Mouse (Mus musculus) limb, embryonic 14.5 days (tissue): ENCODE measurements around the gene Olfr638. TPM values are rescaled to one million over a fixed set of nuclear protein-coding genes. Genes with fewer than 3 reads are reported as not detected.

Source experiments
- ATAC-seq: fragments of 200-750 bp; cut with Nextera tagmentation; 2 replicates; pipeline ENCODE4 v1.8.0; 2017; ENCODE audit warnings: low read depth, moderate number of reproducible peaks, moderate TSS enrichment; ENCODE audit not compliant: low FRiP score
- DNase-seq: peaks from one replicate; pipeline ENCODE4 v3.0.0-alpha.2; 2015; ENCODE audit warnings: low spot score
- H3K27ac ChIP-seq: fragments of 300-500 bp; sonication (generic); replicated peaks from 2 replicates; pipeline ENCODE4 v1.5.1; 2014; ENCODE audit warnings: low read depth, mild to moderate bottlenecking, low read length, moderate library complexity, mixed read lengths
- H3K27me3 ChIP-seq: fragments of 300-500 bp; sonication (generic); 2 replicates; pipeline ENCODE4 v1.6.1; 2014; ENCODE audit warnings: low read length, mixed read lengths; ENCODE audit not compliant: control insufficient read depth, insufficient read depth
- H3K36me3 ChIP-seq: fragments of 300-500 bp; sonication (generic); 2 replicates; pipeline ENCODE4 v1.6.1; 2014; ENCODE audit warnings: mild to moderate bottlenecking, low read length, moderate library complexity, mixed read lengths; ENCODE audit not compliant: control insufficient read depth, insufficient read depth
- H3K4me1 ChIP-seq: fragments of 300-500 bp; sonication (generic); 2 replicates; pipeline ENCODE4 v1.6.1; 2014; ENCODE audit warnings: antibody characterized with exemption, low read length, mixed read lengths; ENCODE audit not compliant: control insufficient read depth, insufficient read depth
- H3K4me2 ChIP-seq: fragments of 300-500 bp; sonication (generic); replicated peaks from 2 replicates; pipeline ENCODE4 v1.6.1; 2014; ENCODE audit warnings: low read depth, mild to moderate bottlenecking, low read length, moderate library complexity; ENCODE audit not compliant: severe bottlenecking
- H3K4me3 ChIP-seq: fragments of 300-500 bp; sonication (generic); replicated peaks from 2 replicates; pipeline ENCODE4 v1.5.1; 2014; ENCODE audit warnings: low read length
- H3K9ac ChIP-seq: fragments of 300-500 bp; sonication (generic); 2 replicates; pipeline ENCODE4 v1.6.1; 2014; ENCODE audit warnings: mild to moderate bottlenecking, low read depth, low read length, moderate library complexity; ENCODE audit not compliant: severe bottlenecking
- H3K9me3 ChIP-seq: fragments of 300-500 bp; sonication (generic); 2 replicates; pipeline ENCODE4 v1.6.1; 2016; ENCODE audit warnings: low read length; ENCODE audit not compliant: control insufficient read depth
- POLR2A ChIP-seq: fragments of 200-500 bp; IDR thresholded peaks from 2 replicates; pipeline ENCODE4 v1.8.0; 2012; ENCODE audit warnings: inconsistent platforms, mild to moderate bottlenecking, moderate library complexity, borderline replicate concordance; ENCODE audit not compliant: insufficient read depth, insufficient read length; ENCODE audit errors: extremely low read depth
- WGBS: fragments of 180-500 bp; shearing (Covaris S2); extraction: QIAGEN DNeasy Blood & Tissue Kit; methylation state at CpG from one replicate; pipeline ENCODE4 v1.1.7; 2014; 5-methylcytosine and 5-hydroxymethylcytosine counted together
- polyA plus RNA-seq, 2 experiments: library from polyadenylated mRNA; depleted of rRNA in 1 of 2; stranded (reverse) in 1 of 2; unstranded in 1 of 2; fragments of >200 nt; fragmentation: Nextera tagmentation in 1 of 2; extraction: Ambion mirVana in 1 of 2; gene quantifications; 2 replicates each; pipeline versions ENCODE4 v1.2.1 to v1.2.3; 2012 to 2014

Olfr638 gene
- polyA plus RNA-seq, 2 experiments, result not detected

- H3K27me3 ChIP-seq, result no peaks in the 10 kb centered on the region
- H3K4me3 ChIP-seq, result no peak within 1 kb of the TSS
- ATAC-seq (no peak), DNase-seq (no peak)
- no peak within 1 kb of the TSS for H3K4me2 ChIP-seq
- H3K27ac ChIP-seq, result no peak within 1 kb of the TSS
- WGBS, result 75% methylated on average over 1 of the region's 1 CpGs
- no peak within 1 kb of the TSS for H3K9ac ChIP-seq
- TF ChIP-seq POLR2A, result no peak
- no peaks in the 10 kb centered on the region for H3K4me1 ChIP-seq
- no peaks in the 10 kb centered on the region for H3K9me3 ChIP-seq
- no peaks in the 10 kb centered on the region for H3K36me3 ChIP-seq
These were observed 54.0 kb downstream of the Olfr638 start, which contains the start of gene Olfr642 for GRCm38 (mm10) chr7:104052566-104052965. Gene Olfr642, minus strand, starts transcription at chr7:104052666.

Other genes starting within 250 kb of the Olfr638 start
Only the 30 nearest of the 33 such genes appear.
- gene Olfr68, start 219.0 kb upstream of the Olfr638 start, polyA plus RNA-seq (2012; rRNA removed), result not detected in 2 replicates
- not detected in 2 replicates for gene Olfr68, start 219.0 kb upstream of the Olfr638 start, polyA plus RNA-seq (2014; fragmentation: Nextera tagmentation; extraction: Ambion mirVana)
- gene Olfr67, start 206.9 kb upstream of the Olfr638 start, polyA plus RNA-seq (2012; rRNA removed), result 0.03 TPM in 1 of 2 replicates, not detected in the other
- not detected in 2 replicates for gene Olfr67, start 206.9 kb upstream of the Olfr638 start, polyA plus RNA-seq (2014; fragmentation: Nextera tagmentation; extraction: Ambion mirVana)
- 2,382 and 2,478 TPM in 2 replicates for gene Hbb-bt, start 184.8 kb upstream of the Olfr638 start, polyA plus RNA-seq (2012; rRNA removed)
- gene Hbb-bt, start 184.8 kb upstream of the Olfr638 start, polyA plus RNA-seq (2014; fragmentation: Nextera tagmentation; extraction: Ambion mirVana), result 2,610 and 4,062 TPM in 2 replicates
- 9,008 and 9,822 TPM in 2 replicates for gene Hbb-bs, start 170.7 kb upstream of the Olfr638 start, polyA plus RNA-seq (2012; rRNA removed)
- 6,131 and 9,529 TPM in 2 replicates for gene Hbb-bs, start 170.7 kb upstream of the Olfr638 start, polyA plus RNA-seq (2014; fragmentation: Nextera tagmentation; extraction: Ambion mirVana)
- gene Hbb-bh2, start 158.2 kb upstream of the Olfr638 start, polyA plus RNA-seq (2012; rRNA removed), result not detected in 2 replicates
- not detected in 2 replicates for gene Hbb-bh2, start 158.2 kb upstream of the Olfr638 start, polyA plus RNA-seq (2014; fragmentation: Nextera tagmentation; extraction: Ambion mirVana)
- 12.0 and 13.3 TPM in 2 replicates for gene Hbb-bh1, start 155.6 kb upstream of the Olfr638 start, polyA plus RNA-seq (2012; rRNA removed)
- gene Hbb-bh1, start 155.6 kb upstream of the Olfr638 start, polyA plus RNA-seq (2014; fragmentation: Nextera tagmentation; extraction: Ambion mirVana), result 8.0 and 8.4 TPM in 2 replicates
- gene Hbb-y, start 145.5 kb upstream of the Olfr638 start, polyA plus RNA-seq (2012; rRNA removed), result 702 and 799 TPM in 2 replicates
- 1,395 and 1,439 TPM in 2 replicates for gene Hbb-y, start 145.5 kb upstream of the Olfr638 start, polyA plus RNA-seq (2014; fragmentation: Nextera tagmentation; extraction: Ambion mirVana)
- gene Olfr66, start 112.5 kb upstream of the Olfr638 start, polyA plus RNA-seq (2012; rRNA removed), result not detected in 2 replicates
- gene Olfr66, start 112.5 kb upstream of the Olfr638 start, polyA plus RNA-seq (2014; fragmentation: Nextera tagmentation; extraction: Ambion mirVana), result not detected in 2 replicates
- not detected in 2 replicates for gene Olfr64, start 104.3 kb upstream of the Olfr638 start, polyA plus RNA-seq (2012; rRNA removed)
- not detected in 2 replicates for gene Olfr64, start 104.3 kb upstream of the Olfr638 start, polyA plus RNA-seq (2014; fragmentation: Nextera tagmentation; extraction: Ambion mirVana)
- gene Olfr65, start 95.3 kb upstream of the Olfr638 start, polyA plus RNA-seq (2012; rRNA removed), result not detected in 2 replicates
- not detected in 2 replicates for gene Olfr65, start 95.3 kb upstream of the Olfr638 start, polyA plus RNA-seq (2014; fragmentation: Nextera tagmentation; extraction: Ambion mirVana)
- not detected in 2 replicates for gene Olfr631, start 69.9 kb upstream of the Olfr638 start, polyA plus RNA-seq (2012; rRNA removed)
- gene Olfr631, start 69.9 kb upstream of the Olfr638 start, polyA plus RNA-seq (2014; fragmentation: Nextera tagmentation; extraction: Ambion mirVana), result not detected in 2 replicates
- gene Olfr632, start 64.4 kb upstream of the Olfr638 start, polyA plus RNA-seq (2012; rRNA removed), result not detected in 2 replicates
- not detected in 2 replicates for gene Olfr632, start 64.4 kb upstream of the Olfr638 start, polyA plus RNA-seq (2014; fragmentation: Nextera tagmentation; extraction: Ambion mirVana)
- gene Olfr633, start 54.3 kb upstream of the Olfr638 start, polyA plus RNA-seq (2012; rRNA removed), result not detected in 2 replicates
- not detected in 2 replicates for gene Olfr633, start 54.3 kb upstream of the Olfr638 start, polyA plus RNA-seq (2014; fragmentation: Nextera tagmentation; extraction: Ambion mirVana)
- not detected in 2 replicates for gene Olfr635, start 27.6 kb upstream of the Olfr638 start, polyA plus RNA-seq (2012; rRNA removed)
- gene Olfr635, start 27.6 kb upstream of the Olfr638 start, polyA plus RNA-seq (2014; fragmentation: Nextera tagmentation; extraction: Ambion mirVana), result 0.03 TPM in 1 of 2 replicates, not detected in the other
- not detected in 2 replicates for gene Olfr639, start 18.6 kb downstream of the Olfr638 start, polyA plus RNA-seq (2012; rRNA removed)
- not detected in 2 replicates for gene Olfr639, start 18.6 kb downstream of the Olfr638 start, polyA plus RNA-seq (2014; fragmentation: Nextera tagmentation; extraction: Ambion mirVana)
- gene Olfr640, start 26.8 kb downstream of the Olfr638 start, polyA plus RNA-seq (2012; rRNA removed), result not detected in 2 replicates
- not detected in 2 replicates for gene Olfr640, start 26.8 kb downstream of the Olfr638 start, polyA plus RNA-seq (2014; fragmentation: Nextera tagmentation; extraction: Ambion mirVana)
- gene Olfr641, start 36.7 kb downstream of the Olfr638 start, polyA plus RNA-seq (2012; rRNA removed), result not detected in 2 replicates
- not detected in 2 replicates for gene Olfr641, start 36.7 kb downstream of the Olfr638 start, polyA plus RNA-seq (2014; fragmentation: Nextera tagmentation; extraction: Ambion mirVana)
- not detected in 2 replicates for gene Olfr642, start 53.9 kb downstream of the Olfr638 start, polyA plus RNA-seq (2012; rRNA removed)
- not detected in 2 replicates for gene Olfr642, start 53.9 kb downstream of the Olfr638 start, polyA plus RNA-seq (2014; fragmentation: Nextera tagmentation; extraction: Ambion mirVana)
- 0.03 TPM in 1 of 2 replicates, not detected in the other for gene 4930516K23Rik, start 62.7 kb downstream of the Olfr638 start, polyA plus RNA-seq (2012; rRNA removed)
- gene 4930516K23Rik, start 62.7 kb downstream of the Olfr638 start, polyA plus RNA-seq (2014; fragmentation: Nextera tagmentation; extraction: Ambion mirVana), result not detected in 2 replicates
- gene Olfr644, start 73.1 kb downstream of the Olfr638 start, polyA plus RNA-seq (2012; rRNA removed), result 0.10 TPM in 1 of 2 replicates, not detected in the other
- not detected in 2 replicates for gene Olfr644, start 73.1 kb downstream of the Olfr638 start, polyA plus RNA-seq (2014; fragmentation: Nextera tagmentation; extraction: Ambion mirVana)
- not detected in 2 replicates for gene Olfr645, start 86.7 kb downstream of the Olfr638 start, polyA plus RNA-seq (2012; rRNA removed)
- not detected in 2 replicates for gene Olfr645, start 86.7 kb downstream of the Olfr638 start, polyA plus RNA-seq (2014; fragmentation: Nextera tagmentation; extraction: Ambion mirVana)
- gene Olfr646, start 106.1 kb downstream of the Olfr638 start, polyA plus RNA-seq (2012; rRNA removed), result not detected in 2 replicates
- gene Olfr646, start 106.1 kb downstream of the Olfr638 start, polyA plus RNA-seq (2014; fragmentation: Nextera tagmentation; extraction: Ambion mirVana), result not detected in 2 replicates
- not detected in 2 replicates for gene Ubqln5, start 131.1 kb downstream of the Olfr638 start, polyA plus RNA-seq (2012; rRNA removed)
- gene Ubqln5, start 131.1 kb downstream of the Olfr638 start, polyA plus RNA-seq (2014; fragmentation: Nextera tagmentation; extraction: Ambion mirVana), result not detected in 2 replicates
- not detected in 2 replicates for gene Olfr643, start 138.7 kb downstream of the Olfr638 start, polyA plus RNA-seq (2012; rRNA removed)
- not detected in 2 replicates for gene Olfr643, start 138.7 kb downstream of the Olfr638 start, polyA plus RNA-seq (2014; fragmentation: Nextera tagmentation; extraction: Ambion mirVana)
- not detected in 2 replicates for gene Ubqln3, start 144.5 kb downstream of the Olfr638 start, polyA plus RNA-seq (2012; rRNA removed)
- not detected in 2 replicates for gene Ubqln3, start 144.5 kb downstream of the Olfr638 start, polyA plus RNA-seq (2014; fragmentation: Nextera tagmentation; extraction: Ambion mirVana)
- not detected in 2 replicates for gene Ubqlnl, start 151.8 kb downstream of the Olfr638 start, polyA plus RNA-seq (2012; rRNA removed)
- gene Ubqlnl, start 151.8 kb downstream of the Olfr638 start, polyA plus RNA-seq (2014; fragmentation: Nextera tagmentation; extraction: Ambion mirVana), result not detected in 2 replicates
- gene Olfm5, start 166.1 kb downstream of the Olfr638 start, polyA plus RNA-seq (2012; rRNA removed), result not detected in 2 replicates
- not detected in 2 replicates for gene Olfm5, start 166.1 kb downstream of the Olfr638 start, polyA plus RNA-seq (2014; fragmentation: Nextera tagmentation; extraction: Ambion mirVana)
- gene Olfr648, start 184.6 kb downstream of the Olfr638 start, polyA plus RNA-seq (2012; rRNA removed), result 0.05 and 0.08 TPM in 2 replicates
- 0.21 and 0.35 TPM in 2 replicates for gene Olfr648, start 184.6 kb downstream of the Olfr638 start, polyA plus RNA-seq (2014; fragmentation: Nextera tagmentation; extraction: Ambion mirVana)
- not detected in 2 replicates for gene Olfr649, start 197.2 kb downstream of the Olfr638 start, polyA plus RNA-seq (2012; rRNA removed)
- gene Olfr649, start 197.2 kb downstream of the Olfr638 start, polyA plus RNA-seq (2014; fragmentation: Nextera tagmentation; extraction: Ambion mirVana), result not detected in 2 replicates
- 1.1 and 1.4 TPM in 2 replicates for gene Trim6, start 220.0 kb downstream of the Olfr638 start, polyA plus RNA-seq (2012; rRNA removed)
- gene Trim6, start 220.0 kb downstream of the Olfr638 start, polyA plus RNA-seq (2014; fragmentation: Nextera tagmentation; extraction: Ambion mirVana), result 0.28 and 0.43 TPM in 2 replicates